Mouse (Mus musculus): ENCODE measurements at regions not wholly inside any gene's neighbourhood (a gene's known extent, or its start where the extent isn't known, plus 50 kb on each side); places are given as distances from the start of the nearest gene placed in this dataset.

GRCm38 (mm10) chr16:77393470-77393869 lies 208.4 kb downstream of the Gm11146 start:
- H3K9me3 ChIP-seq: no peaks in the 10 kb centered on the region
- H3K4me3 ChIP-seq: no peak overlapping the region
- H3K9ac ChIP-seq: no peak overlapping the region
- peaks cover 7% of the 10 kb centered on the region; the same call in 1 of the 2 replicates for H3K4me1 ChIP-seq (replicated peaks)
- 71% methylated on average over 5 of the region's 5 CpGs for WGBS
- no peak overlapping the region for H3K4me2 ChIP-seq
- H3K27me3 ChIP-seq: no peaks in the 10 kb centered on the region
- ATAC-seq (ENCODE audit: low FRiP score): no peak
- H3K36me3 ChIP-seq: no peaks in the 10 kb centered on the region
- no peak overlapping the region for H3K27ac ChIP-seq

- Histone ChIP-seq H3K9me3 (no peaks in the 10 kb centered on the region), H3K4me3 (no peak overlapping the region), H3K4me1 (replicated peaks) (peaks cover 12% of the 10 kb centered on the region), H3K27me3 (no peaks in the 10 kb centered on the region), H3K36me3 (no peaks in the 10 kb centered on the region), H3K9ac (no peak overlapping the region), H3K4me2 (no peak overlapping the region), H3K27ac (0 out of 2 replicates have a peak overlapping the region, but pooled peaks have one; percentile 3)
- WGBS: 79% methylated on average over 4 of the region's 4 CpGs
- ATAC-seq (ENCODE audit: low FRiP score): no peak
These were observed 209.7 kb downstream of the Gm11146 start for GRCm38 (mm10) chr16:77392205-77392604.

- Histone ChIP-seq H3K4me3 (no peak overlapping the region), H3K36me3 (no peaks in the 10 kb centered on the region), H3K27ac (peak overlapping the region; percentile 71), H3K9ac (no peak overlapping the region), H3K9me3 (no peaks in the 10 kb centered on the region), H3K27me3 (no peaks in the 10 kb centered on the region), H3K4me1 (replicated peaks) (peaks cover 43% of the 10 kb centered on the region), H3K4me2 (no peak overlapping the region)
- peak; percentile 70 for ATAC-seq (ENCODE audit: low FRiP score)
- WGBS: 41% methylated on average over 6 of the region's 6 CpGs
These were observed 217.7 kb downstream of the Gm11146 start for GRCm38 (mm10) chr16:77384021-77384729.

- Histone ChIP-seq H3K9ac (no peak overlapping the region), H3K27me3 (no peaks in the 10 kb centered on the region), H3K4me3 (no peak overlapping the region), H3K4me2 (no peak overlapping the region), H3K27ac (peak overlapping the region; percentile 53; the same call in 1 of the 2 replicates), H3K36me3 (no peaks in the 10 kb centered on the region), H3K4me1 (replicated peaks) (peaks cover 37% of the 10 kb centered on the region), H3K9me3 (no peaks in the 10 kb centered on the region)
- 53% methylated on average over 2 of the region's 2 CpGs for WGBS
- ATAC-seq (ENCODE audit: low FRiP score): 0 out of 2 replicates have a peak, but pooled peaks have one; percentile 55
These were observed 219.1 kb downstream of the Gm11146 start for GRCm38 (mm10) chr16:77382790-77383189.

- Histone ChIP-seq H3K4me3 (no peak overlapping the region), H3K9me3 (no peaks in the 10 kb centered on the region), H3K27me3 (no peaks in the 10 kb centered on the region), H3K4me2 (no peak overlapping the region), H3K36me3 (no peaks in the 10 kb centered on the region), H3K27ac (no peak overlapping the region), H3K4me1 (replicated peaks) (peaks cover 3% of the 10 kb centered on the region; the same call in 1 of the 2 replicates), H3K9ac (no peak overlapping the region)
- 94% methylated on average over 3 of the region's 3 CpGs for WGBS
- ATAC-seq (ENCODE audit: low FRiP score): no peak
These were observed 229.1 kb downstream of the Gm11146 start for GRCm38 (mm10) chr16:77372768-77373167.

GRCm38 (mm10) chr16:77369810-77370209 lies 232.1 kb downstream of the Gm11146 start:
- Histone ChIP-seq H3K36me3 (no peaks in the 10 kb centered on the region), H3K9me3 (no peaks in the 10 kb centered on the region), H3K4me3 (no peak overlapping the region), H3K27ac (no peak overlapping the region), H3K9ac (no peak overlapping the region), H3K27me3 (no peaks in the 10 kb centered on the region), H3K4me1 (replicated peaks) (peaks cover 3% of the 10 kb centered on the region; the same call in 1 of the 2 replicates), H3K4me2 (no peak overlapping the region)
- no peak for ATAC-seq (ENCODE audit: low FRiP score)
- 88% methylated on average over 2 of the region's 2 CpGs for WGBS

GRCm38 (mm10) chr16:77365254-77365653 lies 236.6 kb downstream of the Gm11146 start:
- Histone ChIP-seq H3K9me3 (no peaks in the 10 kb centered on the region), H3K27ac (no peak overlapping the region), H3K4me2 (no peak overlapping the region), H3K4me1 (replicated peaks) (peaks cover 7% of the 10 kb centered on the region), H3K9ac (no peak overlapping the region), H3K27me3 (no peaks in the 10 kb centered on the region), H3K36me3 (no peaks in the 10 kb centered on the region), H3K4me3 (no peak overlapping the region)
- WGBS: 52% methylated on average over 2 of the region's 2 CpGs
- no peak for ATAC-seq (ENCODE audit: low FRiP score)

- Histone ChIP-seq H3K4me1 (replicated peaks) (peaks cover 4% of the 10 kb centered on the region), H3K4me3 (no peak overlapping the region), H3K4me2 (no peak overlapping the region), H3K27ac (no peak overlapping the region), H3K36me3 (no peaks in the 10 kb centered on the region), H3K9ac (no peak overlapping the region), H3K9me3 (no peaks in the 10 kb centered on the region), H3K27me3 (no peaks in the 10 kb centered on the region)
- 94% methylated on average over 3 of the region's 3 CpGs for WGBS
- ATAC-seq (ENCODE audit: low FRiP score): no peak
These were observed 237.5 kb downstream of the Gm11146 start for GRCm38 (mm10) chr16:77364439-77364838.

- H3K4me1 ChIP-seq (replicated peaks): peaks cover 4% of the 10 kb centered on the region
- no peak for ATAC-seq (ENCODE audit: low FRiP score)
- WGBS: 87% methylated on average over 5 of the region's 5 CpGs
These were observed 242.7 kb downstream of the Gm11146 start for GRCm38 (mm10) chr16:77359190-77359589.

GRCm38 (mm10) chr16:77355260-77355659 lies 246.6 kb downstream of the Gm11146 start:
- Histone ChIP-seq H3K36me3 (no peaks in the 10 kb centered on the region), H3K4me3 (no peak overlapping the region), H3K9ac (no peak overlapping the region), H3K9me3 (no peaks in the 10 kb centered on the region), H3K27me3 (no peaks in the 10 kb centered on the region), H3K4me2 (no peak overlapping the region), H3K4me1 (replicated peaks) (no peaks in the 10 kb centered on the region; the same call in 1 of the 2 replicates), H3K27ac (no peak overlapping the region)
- no peak for ATAC-seq (ENCODE audit: low FRiP score)
- WGBS: 93% methylated on average over 5 of the region's 5 CpGs

More at GRCm38 (mm10) chr16:77359190-77359589, 242.7 kb downstream of the Gm11146 start:
- Histone ChIP-seq H3K27ac (no peak overlapping the region), H3K4me3 (no peak overlapping the region), H3K9ac (no peak overlapping the region), H3K27me3 (no peaks in the 10 kb centered on the region), H3K36me3 (no peaks in the 10 kb centered on the region), H3K9me3 (no peaks in the 10 kb centered on the region), H3K4me2 (no peak overlapping the region)

GRCm38 (mm10) chr16:77354201-77354712 lies 247.6 kb downstream of the Gm11146 start:
- H3K36me3 ChIP-seq: no peaks in the 10 kb centered on the region
- H3K4me2 ChIP-seq: no peak overlapping the region
- 91% methylated on average over 3 of the region's 3 CpGs for WGBS
- no peaks in the 10 kb centered on the region; the same call in 1 of the 2 replicates for H3K4me1 ChIP-seq (replicated peaks)
- H3K9me3 ChIP-seq: no peaks in the 10 kb centered on the region
- no peak for ATAC-seq (ENCODE audit: low FRiP score)
- no peak overlapping the region for H3K4me3 ChIP-seq
- H3K27me3 ChIP-seq: no peaks in the 10 kb centered on the region
- H3K27ac ChIP-seq: no peak overlapping the region
- H3K9ac ChIP-seq: no peak overlapping the region

- no peak for ATAC-seq (ENCODE audit: low FRiP score)
- H3K9me3 ChIP-seq: no peaks in the 10 kb centered on the region
- no peak overlapping the region for H3K9ac ChIP-seq
- no peaks in the 10 kb centered on the region for H3K4me1 ChIP-seq (replicated peaks)
- H3K27ac ChIP-seq: no peak overlapping the region
- no peak overlapping the region for H3K4me3 ChIP-seq
- 79% methylated on average over 7 of the region's 7 CpGs for WGBS
- no peaks in the 10 kb centered on the region for H3K27me3 ChIP-seq
- H3K36me3 ChIP-seq: no peaks in the 10 kb centered on the region
- no peak overlapping the region for H3K4me2 ChIP-seq
These were observed 255.8 kb downstream of the Gm11146 start for GRCm38 (mm10) chr16:77346128-77346527.

- Histone ChIP-seq H3K36me3 (peaks cover 4% of the 10 kb centered on the region; the same call in 1 of the 2 replicates), H3K4me3 (peak overlapping the region; percentile 4), H3K9ac (peak overlapping the region; percentile 0; the same call in 1 of the 2 replicates), H3K4me2 (peak overlapping the region; percentile 42), H3K9me3 (no peaks in the 10 kb centered on the region; the same call in 1 of the 2 replicates), H3K4me1 (replicated peaks) (peaks cover 26% of the 10 kb centered on the region), H3K27me3 (no peaks in the 10 kb centered on the region), H3K27ac (no peak overlapping the region; the same call in 1 of the 2 replicates)
- ATAC-seq (ENCODE audit: low FRiP score): no peak
- WGBS: 50% methylated on average over 6 of the region's 6 CpGs
These were observed 269.6 kb downstream of the Gm11146 start for GRCm38 (mm10) chr16:77332285-77332684.

Measured in hindbrain, embryonic 13.5 days (tissue).